Mouse (Mus musculus): ENCODE results near the gene Rpl36-ps4. TPM values are rescaled to one million over a fixed set of nuclear protein-coding genes. Genes with fewer than 3 reads are reported as not detected.
A peak's percentile ranks its signal among the peaks of the same experiment; 100 is the strongest.

The Rpl36-ps4 gene
- not detected in 2 replicates for polyA plus RNA-seq (2015; fragmentation: Nextera tagmentation; extraction: Ambion mirVana)

DNA sequence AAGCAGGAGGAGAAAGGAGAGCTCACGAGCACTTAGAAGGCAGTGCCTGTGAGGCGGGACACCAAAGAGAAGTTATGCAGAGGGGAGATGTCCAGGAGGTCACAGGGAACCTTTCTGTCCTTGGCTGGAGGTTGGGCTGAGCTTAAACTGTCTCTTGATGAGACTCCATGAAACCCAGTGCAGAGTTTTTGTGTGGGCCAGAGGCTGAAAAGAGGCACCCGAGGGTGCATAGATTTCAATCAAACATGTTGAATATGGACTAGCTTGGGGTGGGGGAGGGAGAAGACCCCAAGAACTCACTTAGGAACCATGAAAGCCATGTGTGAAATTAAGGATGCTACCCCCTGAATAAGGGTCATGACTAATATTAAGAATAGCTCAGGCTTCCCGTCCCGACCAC lies at the start of gene Rpl36-ps4:
TSS of gene Rpl36-ps4 (plus strand) at position 301 of the 400 bp plus-strand sequence.
- H3K4me1 ChIP-seq (replicated peaks; ENCODE audit: control insufficient read depth, insufficient read depth, low read length): no peaks in the 10 kb centered on the region
- H3K36me3 ChIP-seq (ENCODE audit: control insufficient read depth, insufficient read depth, low read length): no peaks in the 10 kb centered on the region
- no peaks in the 10 kb centered on the region for H3K27me3 ChIP-seq (ENCODE audit: control insufficient read depth, insufficient read depth, low read depth, low read length)
- H3K4me3 ChIP-seq (ENCODE audit: low read length): no peak within 1 kb of the TSS
- 79% methylated on average over 5 of the region's 5 CpGs for WGBS
- H3K4me2 ChIP-seq (ENCODE audit: low read depth, low read length): no peak within 1 kb of the TSS
- no peak for ATAC-seq (ENCODE audit: low read depth)
- H3K9me3 ChIP-seq (ENCODE audit: control insufficient read depth, low read length): no peaks in the 10 kb centered on the region
- no peak within 1 kb of the TSS for H3K27ac ChIP-seq (ENCODE audit: low read length)
- H3K9ac ChIP-seq (ENCODE audit: low read length): no peak within 1 kb of the TSS

DNA sequence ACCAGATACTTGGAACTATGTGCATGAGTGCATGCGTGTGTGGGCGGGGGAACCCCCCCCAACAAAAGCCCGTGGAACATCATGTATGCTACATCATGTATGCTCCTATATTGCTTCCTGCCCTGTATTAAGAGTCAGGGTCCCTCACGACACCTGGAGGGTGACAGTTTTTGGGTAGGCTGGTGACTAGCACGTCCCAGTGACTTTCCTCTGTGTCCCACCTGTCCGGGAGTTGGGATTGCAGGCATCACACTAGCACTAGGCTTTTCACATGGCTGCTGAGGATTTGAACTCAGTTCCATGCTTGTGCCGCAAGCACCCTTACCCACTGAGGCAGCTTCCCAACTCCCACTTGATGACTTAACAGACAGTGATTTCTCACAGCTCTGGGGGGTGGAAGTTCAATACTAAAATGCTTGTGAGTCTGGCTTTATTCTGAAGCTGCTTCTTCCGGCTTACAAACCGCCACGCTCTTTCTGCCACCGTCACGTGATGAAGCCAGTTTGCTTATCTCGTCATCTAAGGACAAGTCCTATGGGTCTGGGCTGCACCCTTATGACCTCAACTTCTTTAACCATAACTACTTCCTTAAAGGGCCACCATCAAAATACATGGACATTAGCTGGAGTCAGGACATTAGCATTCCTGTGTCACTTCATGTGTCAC lies 49.2 kb upstream of the Rpl36-ps4 start:
- Histone ChIP-seq H3K4me1 (replicated peaks; ENCODE audit: control insufficient read depth, insufficient read depth, low read length) (no peaks in the 10 kb centered on the region), H3K27me3 (ENCODE audit: control insufficient read depth, insufficient read depth, low read depth, low read length) (no peaks in the 10 kb centered on the region), H3K4me3 (ENCODE audit: low read length) (no peak overlapping the region), H3K4me2 (ENCODE audit: low read depth, low read length) (no peak overlapping the region), H3K36me3 (ENCODE audit: control insufficient read depth, insufficient read depth, low read length) (no peaks in the 10 kb centered on the region), H3K9ac (ENCODE audit: low read length) (no peak overlapping the region), H3K27ac (ENCODE audit: low read length) (no peak overlapping the region), H3K9me3 (ENCODE audit: control insufficient read depth, low read length) (no peaks in the 10 kb centered on the region)
- 72% methylated on average over 13 of the region's 13 CpGs for WGBS
- no peak for ATAC-seq (ENCODE audit: low read depth)

DNA sequence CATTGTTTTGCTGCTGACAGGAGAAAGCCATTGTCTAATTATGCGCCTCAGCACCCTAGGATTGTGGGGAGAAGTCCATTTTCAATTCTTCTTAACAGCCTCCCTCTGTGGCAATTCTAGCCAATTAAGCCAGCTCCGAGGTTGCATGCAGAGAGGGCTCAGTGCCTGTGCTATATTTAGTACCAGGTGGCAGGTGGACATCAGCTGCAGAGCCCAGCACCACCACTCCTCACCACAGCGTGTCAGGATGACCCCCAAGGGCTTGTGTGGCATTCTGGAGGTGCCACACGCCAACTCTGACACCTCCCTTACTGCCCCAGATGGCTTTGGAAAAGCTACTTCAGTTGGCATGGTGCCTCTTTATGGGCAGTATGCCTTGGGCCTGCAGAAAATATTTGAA lies 48.5 kb upstream of the Rpl36-ps4 start:
- no peak overlapping the region for H3K9ac ChIP-seq (ENCODE audit: low read length)
- H3K27me3 ChIP-seq (ENCODE audit: control insufficient read depth, insufficient read depth, low read depth, low read length): no peaks in the 10 kb centered on the region
- no peak for ATAC-seq (ENCODE audit: low read depth)
- H3K4me1 ChIP-seq (replicated peaks; ENCODE audit: control insufficient read depth, insufficient read depth, low read length): no peaks in the 10 kb centered on the region
- H3K27ac ChIP-seq (ENCODE audit: low read length): no peak overlapping the region
- no peak overlapping the region for H3K4me3 ChIP-seq (ENCODE audit: low read length)
- H3K4me2 ChIP-seq (ENCODE audit: low read depth, low read length): no peak overlapping the region
- WGBS: 43% methylated on average over 4 of the region's 4 CpGs
- no peaks in the 10 kb centered on the region for H3K36me3 ChIP-seq (ENCODE audit: control insufficient read depth, insufficient read depth, low read length)
- H3K9me3 ChIP-seq (ENCODE audit: control insufficient read depth, low read length): no peaks in the 10 kb centered on the region

DNA sequence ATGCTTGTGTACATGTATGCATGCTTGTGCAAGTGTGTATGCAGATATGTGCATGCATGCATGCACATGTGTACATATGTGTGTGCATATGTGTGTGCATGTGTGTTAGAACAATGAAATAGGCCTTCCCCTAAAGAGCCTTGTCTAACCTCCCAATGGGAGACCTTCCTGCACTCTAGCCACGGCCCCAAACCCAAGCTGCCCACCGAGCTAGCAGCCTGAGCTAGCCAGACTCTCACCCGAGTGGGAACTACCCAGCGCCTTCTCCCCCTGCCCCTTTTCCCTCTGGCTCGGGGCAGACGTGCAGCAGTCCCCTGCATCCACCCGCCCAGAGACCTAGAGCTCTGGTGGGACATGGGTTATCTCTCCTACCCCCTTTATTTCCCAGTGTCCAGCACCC lies 47.3 kb upstream of the Rpl36-ps4 start:
- no peak overlapping the region for H3K4me2 ChIP-seq (ENCODE audit: low read depth, low read length)
- H3K4me1 ChIP-seq (replicated peaks; ENCODE audit: control insufficient read depth, insufficient read depth, low read length): no peaks in the 10 kb centered on the region
- H3K4me3 ChIP-seq (ENCODE audit: low read length): no peak overlapping the region
- H3K27ac ChIP-seq (ENCODE audit: low read length): no peak overlapping the region
- no peaks in the 10 kb centered on the region for H3K27me3 ChIP-seq (ENCODE audit: control insufficient read depth, insufficient read depth, low read depth, low read length)
- H3K9me3 ChIP-seq (ENCODE audit: control insufficient read depth, low read length): no peaks in the 10 kb centered on the region
- H3K9ac ChIP-seq (ENCODE audit: low read length): no peak overlapping the region
- no peaks in the 10 kb centered on the region for H3K36me3 ChIP-seq (ENCODE audit: control insufficient read depth, insufficient read depth, low read length)
- 65% methylated on average over 7 of the region's 7 CpGs for WGBS
- ATAC-seq (ENCODE audit: low read depth): no peak

DNA sequence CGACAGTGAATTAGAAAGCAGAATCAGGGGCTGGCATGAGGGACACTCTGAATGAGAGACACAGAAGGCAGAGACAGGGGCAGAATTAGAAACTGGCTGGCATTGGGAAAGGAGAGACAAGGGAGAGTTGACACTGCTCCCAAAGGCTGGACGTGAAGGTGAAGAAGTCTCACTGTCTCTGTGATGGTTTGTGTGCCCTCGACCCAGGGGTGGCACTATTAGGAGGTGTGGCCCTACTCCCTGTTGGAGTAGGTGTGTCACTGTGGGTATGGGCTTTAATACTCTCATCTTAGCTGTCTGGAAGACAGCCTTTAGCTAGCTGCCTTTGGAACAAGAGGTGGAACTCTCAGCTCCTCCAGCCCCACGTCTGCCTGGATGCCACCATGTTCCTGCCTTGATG lies 46.8 kb upstream of the Rpl36-ps4 start:
- H3K4me1 ChIP-seq (replicated peaks; ENCODE audit: control insufficient read depth, insufficient read depth, low read length): no peaks in the 10 kb centered on the region
- H3K27ac ChIP-seq (ENCODE audit: low read length): no peak overlapping the region
- H3K36me3 ChIP-seq (ENCODE audit: control insufficient read depth, insufficient read depth, low read length): no peaks in the 10 kb centered on the region
- no peak overlapping the region for H3K4me2 ChIP-seq (ENCODE audit: low read depth, low read length)
- ATAC-seq (ENCODE audit: low read depth): no peak
- H3K9me3 ChIP-seq (ENCODE audit: control insufficient read depth, low read length): no peaks in the 10 kb centered on the region
- no peak overlapping the region for H3K4me3 ChIP-seq (ENCODE audit: low read length)
- WGBS: 78% methylated on average over 4 of the region's 4 CpGs
- no peaks in the 10 kb centered on the region for H3K27me3 ChIP-seq (ENCODE audit: control insufficient read depth, insufficient read depth, low read depth, low read length)
- no peak overlapping the region for H3K9ac ChIP-seq (ENCODE audit: low read length)

DNA sequence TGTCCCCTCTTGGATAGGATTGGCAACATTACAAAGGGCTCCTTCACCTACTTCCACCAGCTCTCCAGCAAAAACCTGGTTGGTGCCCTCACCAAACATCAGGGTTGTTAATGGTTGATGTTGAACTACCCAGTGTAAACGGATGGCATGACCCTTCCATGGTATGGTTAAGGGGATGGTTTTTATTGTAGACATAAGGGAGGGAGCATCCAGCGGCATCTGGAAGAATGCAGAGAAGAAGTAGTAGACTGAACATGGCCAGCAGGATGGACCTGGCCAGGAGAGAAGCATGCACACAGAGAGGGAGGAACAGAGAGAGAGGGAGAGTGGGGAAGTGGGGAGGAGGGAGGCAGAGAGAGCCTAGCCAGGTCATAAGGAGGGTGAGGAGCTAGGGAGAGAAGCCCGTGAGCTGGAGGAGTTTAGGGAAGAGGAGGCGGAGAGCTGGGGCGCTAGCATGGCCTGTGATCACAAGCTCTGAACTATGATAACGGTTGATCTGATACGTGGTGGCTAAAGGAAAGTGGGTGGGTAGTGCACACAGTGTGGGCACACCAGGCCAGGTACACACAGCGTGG lies 45.3 kb upstream of the Rpl36-ps4 start:
- H3K9ac ChIP-seq (ENCODE audit: low read length): no peak overlapping the region
- H3K27ac ChIP-seq (ENCODE audit: low read length): no peak overlapping the region
- H3K4me2 ChIP-seq (ENCODE audit: low read depth, low read length): no peak overlapping the region
- H3K4me3 ChIP-seq (ENCODE audit: low read length): no peak overlapping the region
- no peaks in the 10 kb centered on the region for H3K27me3 ChIP-seq (ENCODE audit: control insufficient read depth, insufficient read depth, low read depth, low read length)
- ATAC-seq (ENCODE audit: low read depth): no peak
- no peaks in the 10 kb centered on the region for H3K4me1 ChIP-seq (replicated peaks; ENCODE audit: control insufficient read depth, insufficient read depth, low read length)
- no peaks in the 10 kb centered on the region for H3K36me3 ChIP-seq (ENCODE audit: control insufficient read depth, insufficient read depth, low read length)
- H3K9me3 ChIP-seq (ENCODE audit: control insufficient read depth, low read length): no peaks in the 10 kb centered on the region
- WGBS: 73% methylated on average over 8 of the region's 8 CpGs

DNA sequence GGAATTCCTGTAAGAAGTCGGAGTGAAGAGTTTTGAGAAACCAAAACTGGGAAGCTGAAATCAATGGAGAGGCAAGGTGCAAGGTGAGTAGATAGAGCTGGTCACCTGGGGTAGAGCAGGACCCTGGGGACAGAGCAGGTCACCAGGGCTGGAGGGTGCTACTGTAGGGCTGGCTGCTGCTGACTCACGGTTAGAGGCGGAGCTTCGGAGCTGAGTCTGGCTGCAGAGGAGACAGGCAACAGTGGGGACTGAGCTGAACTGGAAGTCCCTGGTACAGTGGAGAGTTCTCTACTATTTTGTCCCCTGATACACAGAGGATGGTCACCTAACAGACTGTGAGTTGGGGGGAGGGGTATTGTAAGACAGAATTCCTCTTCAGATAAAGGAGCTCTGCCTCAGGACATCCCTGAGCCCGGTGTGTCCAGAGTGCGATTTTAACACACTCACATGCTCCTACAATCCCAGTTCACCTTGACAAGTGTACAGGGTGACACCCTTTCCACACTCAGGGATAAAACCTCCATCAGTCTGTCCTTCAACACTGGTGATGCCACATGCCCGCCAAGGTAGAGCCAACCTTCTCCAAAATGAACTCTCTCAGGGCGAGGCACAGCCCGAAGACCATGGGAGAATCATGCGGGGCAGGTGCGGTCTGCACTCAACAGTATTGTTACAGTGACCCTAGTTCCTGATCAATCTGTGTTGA lies 44.3 kb upstream of the Rpl36-ps4 start:
- Histone ChIP-seq H3K27me3 (ENCODE audit: control insufficient read depth, insufficient read depth, low read depth, low read length) (no peaks in the 10 kb centered on the region), H3K4me1 (replicated peaks; ENCODE audit: control insufficient read depth, insufficient read depth, low read length) (no peaks in the 10 kb centered on the region), H3K9me3 (ENCODE audit: control insufficient read depth, low read length) (no peaks in the 10 kb centered on the region), H3K4me3 (ENCODE audit: low read length) (no peak overlapping the region), H3K4me2 (ENCODE audit: low read depth, low read length) (no peak overlapping the region), H3K9ac (ENCODE audit: low read length) (no peak overlapping the region), H3K36me3 (ENCODE audit: control insufficient read depth, insufficient read depth, low read length) (no peaks in the 10 kb centered on the region), H3K27ac (ENCODE audit: low read length) (no peak overlapping the region)
- ATAC-seq (ENCODE audit: low read depth): no peak
- WGBS: 73% methylated on average over 11 of the region's 11 CpGs

DNA sequence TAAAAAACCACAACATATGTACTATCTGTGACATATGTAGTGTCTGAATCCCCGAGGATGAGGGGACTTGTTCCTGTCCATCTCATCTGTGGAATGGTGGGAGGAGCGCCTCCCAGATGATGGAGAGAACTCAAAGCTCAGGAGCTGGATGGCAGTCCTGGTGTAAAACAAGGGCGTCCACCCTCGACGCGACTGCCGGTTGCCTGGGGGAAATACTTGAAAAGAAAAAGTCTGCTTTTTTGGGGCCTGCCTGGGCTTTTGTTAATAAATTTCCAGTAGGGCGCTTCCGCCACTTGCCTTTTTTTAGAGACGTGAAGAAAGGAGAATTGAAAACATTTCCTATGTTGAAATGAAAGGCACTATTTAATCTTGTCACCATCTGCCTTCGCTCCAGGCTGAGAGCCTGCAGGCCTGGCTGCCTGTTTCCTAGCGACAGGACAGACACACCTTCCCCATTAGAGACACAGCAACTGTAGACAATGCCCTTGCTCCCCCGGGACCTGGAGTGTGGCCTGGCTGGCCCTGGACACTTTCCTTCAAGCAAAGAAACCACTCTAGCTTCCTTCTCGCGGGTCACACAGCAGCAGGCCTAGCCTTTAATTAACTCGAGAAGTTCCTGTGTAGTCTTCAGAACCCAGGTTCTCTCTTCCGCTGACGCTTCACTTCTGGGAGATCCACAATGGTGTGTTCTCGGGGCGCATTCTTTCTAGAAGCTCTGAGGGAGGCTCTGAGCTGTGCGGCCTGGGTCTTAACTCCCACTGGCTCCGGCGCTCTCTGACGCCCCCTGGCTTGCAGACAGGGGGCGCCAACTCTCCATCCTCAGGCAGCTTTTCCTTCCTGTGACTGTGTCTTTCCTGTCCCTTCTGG lies 43.3 kb upstream of the Rpl36-ps4 start:
- H3K27ac ChIP-seq (ENCODE audit: low read length): no peak overlapping the region
- peak; percentile 59; the same call in 1 of the 2 replicates for ATAC-seq (ENCODE audit: low read depth)
- no peak overlapping the region for H3K4me2 ChIP-seq (ENCODE audit: low read depth, low read length)
- WGBS: 29% methylated on average over 25 of the region's 25 CpGs
- no peak overlapping the region for H3K4me3 ChIP-seq (ENCODE audit: low read length)
- H3K4me1 ChIP-seq (replicated peaks; ENCODE audit: control insufficient read depth, insufficient read depth, low read length): no peaks in the 10 kb centered on the region
- no peaks in the 10 kb centered on the region for H3K36me3 ChIP-seq (ENCODE audit: control insufficient read depth, insufficient read depth, low read length)
- H3K27me3 ChIP-seq (ENCODE audit: control insufficient read depth, insufficient read depth, low read depth, low read length): no peaks in the 10 kb centered on the region
- no peaks in the 10 kb centered on the region for H3K9me3 ChIP-seq (ENCODE audit: control insufficient read depth, low read length)
- H3K9ac ChIP-seq (ENCODE audit: low read length): no peak overlapping the region
